Mouse (Mus musculus): ENCODE measurements around the gene Prdm2. TPM values are rescaled to one million over a fixed set of nuclear protein-coding genes. Genes with fewer than 3 reads are reported as not detected.

Gene Prdm2
- total RNA-seq, 2 experiments from 2014 or later = 26.2 to 28.1 TPM

DNA sequence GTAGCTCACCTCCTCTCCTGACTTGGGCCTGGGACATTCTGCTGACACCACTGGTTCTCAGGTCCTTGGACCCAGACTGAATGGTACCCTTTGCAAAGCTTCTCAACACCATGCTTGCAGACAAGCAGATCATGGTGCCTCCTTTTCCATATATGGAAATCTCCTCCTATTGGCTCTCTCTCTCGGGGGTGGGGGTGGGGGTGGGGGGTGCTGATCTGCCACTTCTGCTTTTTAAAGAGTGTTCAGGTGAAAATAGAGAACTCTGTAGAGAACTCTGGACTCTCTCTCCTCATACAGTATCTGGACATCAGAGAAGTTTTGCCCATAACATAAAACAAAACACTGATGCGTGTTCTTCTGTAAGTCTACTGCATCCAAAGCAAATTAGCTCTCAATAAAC is 106.2 kb downstream of the Prdm2 start:
- DNase-seq = no peak

- no peak for DNase-seq
Observed at GRCm38 (mm10) chr4:143104739-143105138, 108.1 kb downstream of the Prdm2 start.

GRCm38 (mm10) chr4:143103811-143104210 is 109.0 kb downstream of the Prdm2 start:
- DNase-seq = peak; percentile 27 to 32

- no peak for DNase-seq
Observed at GRCm38 (mm10) chr4:143100157-143100556, 112.6 kb downstream of the Prdm2 start.

- no peak for DNase-seq
Observed at GRCm38 (mm10) chr4:143099288-143100039, 113.3 kb downstream of the Prdm2 start.

- peak; percentile 33 to 55 for DNase-seq
Observed at GRCm38 (mm10) chr4:143092082-143092701, 120.6 kb downstream of the Prdm2 start.

- DNase-seq = no peak
Observed at GRCm38 (mm10) chr4:143090551-143090950, 122.2 kb downstream of the Prdm2 start.

DNA sequence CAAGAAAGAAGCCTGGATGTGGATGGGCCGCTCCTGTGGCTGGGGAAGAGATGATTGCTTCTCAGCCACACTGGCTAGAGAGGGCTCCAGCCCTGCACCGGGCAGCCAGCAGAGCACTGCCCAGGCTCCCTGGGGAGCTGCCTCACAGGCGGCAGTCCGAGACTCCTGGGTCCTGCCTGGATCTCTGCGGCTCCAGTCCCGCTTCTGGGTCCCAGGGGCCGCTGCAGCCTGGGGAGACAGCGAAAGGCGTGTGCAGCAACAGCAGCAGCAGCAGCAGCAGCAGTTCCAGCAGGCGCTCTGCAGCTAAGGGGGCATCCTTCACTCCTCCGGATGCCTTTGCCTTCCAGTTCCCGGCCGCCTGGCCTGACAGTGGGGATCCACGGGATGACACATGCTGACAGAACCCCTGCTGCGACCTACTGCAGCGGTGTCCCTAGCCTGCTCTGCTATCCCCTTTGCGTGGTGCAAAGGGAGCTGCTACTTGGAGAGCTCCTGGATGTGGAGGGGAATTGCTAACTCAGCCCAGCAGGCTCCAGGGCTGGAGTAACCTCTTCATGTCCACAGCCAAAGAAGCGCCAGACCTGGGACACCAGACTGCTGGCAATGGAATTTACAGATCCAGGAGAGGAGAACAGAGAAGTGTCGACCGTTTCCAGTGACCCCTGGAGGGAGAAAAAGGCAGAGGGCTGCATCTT is 138.6 kb downstream of the Prdm2 start:
- peak; percentile 50 to 64 for DNase-seq

- no peak for DNase-seq
Observed at GRCm38 (mm10) chr4:143071791-143072190, 141.0 kb downstream of the Prdm2 start.

DNA sequence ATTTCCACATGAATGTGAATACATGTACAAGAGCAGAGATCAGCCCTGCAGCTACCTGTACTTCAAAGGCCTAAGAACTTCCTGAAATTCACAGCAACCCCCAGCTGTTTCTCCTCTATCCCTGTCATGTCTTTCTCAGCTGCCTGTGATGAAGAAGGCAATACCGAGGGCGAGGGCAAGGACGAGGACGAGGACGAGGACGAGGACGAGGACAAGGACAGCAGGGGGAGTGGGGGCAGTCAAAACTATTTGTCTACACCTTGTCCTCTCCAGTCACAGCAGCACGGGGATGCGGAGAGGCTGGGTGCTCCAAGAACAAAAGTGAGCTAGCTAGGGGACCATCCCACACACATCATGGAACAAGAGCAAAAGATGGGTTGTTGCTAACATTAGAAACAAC is 145.8 kb downstream of the Prdm2 start:
- peak in 1 of 2 experiments; percentile 31 for DNase-seq

DNA sequence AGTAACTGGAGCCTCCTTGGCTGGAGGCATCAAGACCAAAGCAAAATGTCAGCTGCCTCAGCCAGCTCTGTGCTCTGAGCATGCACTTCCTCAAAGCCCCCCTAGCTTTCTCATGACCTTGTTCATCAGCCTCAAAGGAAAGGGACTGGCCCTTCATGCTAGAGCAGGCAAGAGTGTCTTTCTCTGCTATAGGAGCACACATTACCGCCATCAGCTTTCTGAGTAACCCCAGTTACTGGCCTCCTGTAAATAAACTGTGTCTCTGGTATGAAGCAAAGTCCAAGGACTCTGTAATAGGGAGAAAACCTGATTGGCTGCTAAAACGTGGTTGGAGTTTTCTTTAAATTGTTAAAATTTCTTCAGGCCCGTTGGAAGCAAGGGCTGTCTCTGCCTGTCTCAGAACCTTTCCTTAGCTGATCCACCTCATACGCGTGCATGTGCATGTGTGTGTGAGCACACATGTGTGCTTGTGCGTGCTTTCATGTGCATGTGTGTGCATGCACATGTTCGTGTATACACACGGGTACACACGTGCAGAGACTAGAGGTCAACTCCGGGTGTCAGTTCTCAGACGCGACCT is 153.9 kb downstream of the Prdm2 start:
- DNase-seq = no peak

Small RNA genes within 50 kb of the gene (microRNA-seq; reads per million reads assigned to microRNA genes)
- 2.5 reads per million, percentile 3 among the genes with 10 or more reads in this experiment for gene Mir7021

Other genes with a start within 250 kb of the Prdm2 start
- 1 to 10 TPM; 5.1 to 7.4 TPM for gene Pdpn, start 86.6 kb upstream of the Prdm2 start, total RNA-seq (2021)
- under 1 TPM in 1 of 2 experiments, not detected in 1; 0.26 TPM for gene Lrrc38, start 136.8 kb upstream of the Prdm2 start, total RNA-seq (2021)
- gene Pramel1, start 181.4 kb upstream of the Prdm2 start, total RNA-seq (2021) = not detected
- gene Pramef8, start 199.4 kb upstream of the Prdm2 start, total RNA-seq (2021) = 10 to 100 TPM; 11.5 to 12.3 TPM
- not detected for gene Oog4, start 237.3 kb upstream of the Prdm2 start, total RNA-seq (2021)

Measured in adrenal gland, postnatal 36 days (tissue).